Comparison of ENCODE assay signal across 8 mouse cellular contexts in genomic region chr4:32538088-32538487, GRCm38 (mm10).
DNase-seq lines count a peak whose midpoint lies in the region; ATAC-seq and TF ChIP-seq lines count a peak whose summit lies in the region.

No protein-coding gene starts in this region.

- ATAC-seq in common myeloid progenitor, adult 5-6 weeks (replicated peaks; ENCODE audit: low read depth, poor library complexity, severe bottlenecking), result peak; percentile 81
- peak; percentile 74; the same call in 1 of the 2 replicates for ATAC-seq in intestine, postnatal 0 days
- peak; percentile 91 for ATAC-seq in midbrain, embryonic 16.5 days

- H3K4me1 ChIP-seq in intestine, postnatal 0 days (replicated peaks; ENCODE audit: control insufficient read depth, insufficient read depth, low read length), result no peaks in the 10 kb centered on the region
- H3K4me1 ChIP-seq in midbrain, embryonic 16.5 days (ENCODE audit: control insufficient read depth, insufficient read depth, low read length), result peaks cover 29% of the 10 kb centered on the region

- DNase-seq in urinary bladder, postnatal 25 days (ENCODE audit: low spot score), result peak; percentile 62
- DNase-seq in urinary bladder, postnatal 10 days (ENCODE audit: low spot score), result no peak
- peak; percentile 40 for DNase-seq in gastrocnemius, postnatal 25 days
- DNase-seq in left cerebral cortex, postnatal 4 days, result peak; percentile 93
- peak; percentile 33 to 38 for DNase-seq in thymus, postnatal 36 days

- no peaks in the 10 kb centered on the region for H3K27me3 ChIP-seq in intestine, postnatal 0 days (replicated peaks; ENCODE audit: control insufficient read depth, insufficient read depth, low read length)
- H3K27me3 ChIP-seq in midbrain, embryonic 16.5 days (ENCODE audit: control insufficient read depth, insufficient read depth, low read depth, low read length), result no peaks in the 10 kb centered on the region

- H3K27ac ChIP-seq in intestine, postnatal 0 days (ENCODE audit: low read depth, low read length), result peak overlapping the region; percentile 54; the same call in 1 of the 2 replicates
- H3K27ac ChIP-seq in midbrain, embryonic 16.5 days (ENCODE audit: low read length), result peak overlapping the region; percentile 67

- H3K36me3 ChIP-seq in intestine, postnatal 0 days (ENCODE audit: control insufficient read depth, insufficient read depth), result no peaks in the 10 kb centered on the region
- no peaks in the 10 kb centered on the region for H3K36me3 ChIP-seq in midbrain, embryonic 16.5 days (ENCODE audit: control insufficient read depth, insufficient read depth, low read length)

- 15% methylated on average over 5 of the region's 5 CpGs for WGBS in intestine, postnatal 0 days
- 1% methylated on average over 5 of the region's 5 CpGs for WGBS in midbrain, embryonic 16.5 days

- H3K4me2 ChIP-seq in intestine, postnatal 0 days (replicated peaks; ENCODE audit: low read depth), result peak overlapping the region; percentile 30; the same call in 1 of the 2 replicates
- H3K4me2 ChIP-seq in midbrain, embryonic 16.5 days (ENCODE audit: low read length), result no peak overlapping the region

- intact Hi-C loops in left cerebral cortex, postnatal 4 days (cut with DNase I), result loop anchor here (10.0 kb wide), 2 partner anchors 103 to 293 kb away; no protein-coding TSS in a partner anchor

- no peaks in the 10 kb centered on the region for H3K9me3 ChIP-seq in intestine, postnatal 0 days (ENCODE audit: control insufficient read depth)
- no peaks in the 10 kb centered on the region for H3K9me3 ChIP-seq in midbrain, embryonic 16.5 days (replicated peaks; ENCODE audit: control insufficient read depth, low read length, poor library complexity, severe bottlenecking)

- H3K4me3 ChIP-seq in intestine, postnatal 0 days (ENCODE audit: low read depth, low read length), result no peak overlapping the region
- no peak overlapping the region for H3K4me3 ChIP-seq in midbrain, embryonic 16.5 days (ENCODE audit: low read depth, low read length)

- no peak overlapping the region for H3K9ac ChIP-seq in intestine, postnatal 0 days (ENCODE audit: low read depth, low read length)
- H3K9ac ChIP-seq in midbrain, embryonic 16.5 days (ENCODE audit: low read depth, low read length), result peak overlapping the region; percentile 44; the same call in 1 of the 2 replicates

- TF ChIP-seq CTCF in intestine, postnatal 0 days (IDR thresholded peaks at IDR 0.05; ENCODE audit: low read depth), result peak; percentile 85
